Mouse (Mus musculus): ENCODE results near the gene Gm21943. TPM values are rescaled to one million over a fixed set of nuclear protein-coding genes. Genes with fewer than 3 reads are reported as not detected.

Gm21943 gene
- not detected for polyA plus RNA-seq (2015; fragmentation: Illumina TruSeq; extraction: RNeasy Lipid Tissue Mini Kit (QIAGEN cat#74804); ENCODE audit: insufficient read depth, low read depth, low replicate concordance)

DNA sequence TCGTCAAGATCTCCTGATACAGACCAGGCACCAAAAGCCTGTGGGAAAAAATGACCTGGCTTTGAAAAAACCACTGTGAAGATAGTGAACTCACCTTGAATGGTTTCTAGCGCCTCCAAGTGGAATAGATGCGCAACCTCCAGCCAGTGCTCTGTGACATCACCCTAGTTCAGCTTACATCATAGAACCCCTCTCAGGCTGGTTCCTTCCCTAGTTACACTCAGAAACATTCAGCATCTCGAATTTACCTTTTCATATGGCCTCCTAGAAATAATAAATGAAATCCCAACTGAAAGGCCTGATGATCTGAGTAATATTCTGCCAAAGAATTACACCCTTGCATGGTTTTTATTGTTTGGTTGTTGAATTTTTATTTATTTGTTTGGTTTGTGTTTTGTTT lies at the start of gene Gm21943:
Gm21943 (minus strand) TSS at position 101 of the 400 bp plus-strand sequence.

Other genes starting within 250 kb of the Gm21943 start
- gene Gm28961, start 172.0 kb upstream of the Gm21943 start, polyA plus RNA-seq (2015; fragmentation: Illumina TruSeq; extraction: RNeasy Lipid Tissue Mini Kit (QIAGEN cat#74804); ENCODE audit: insufficient read depth, low read depth, low replicate concordance): not detected

Measured in pancreas, adult 10 weeks (tissue).